Mouse (Mus musculus) ES-CJ7 (cell line): ENCODE data around the gene Lhfp.
"Not testable (repeated sequence)": the region's sequence is repeated elsewhere in the genome, so short reads cannot be mapped to it uniquely, and the experiment has no call there.

Experiments
- DNase-seq: peaks from one replicate; pipeline ENCODE4 v3.0.0; 2011; ENCODE audit warnings: low read depth, low spot score

The Lhfp gene

GRCm38 (mm10) chr3:53213346-53213745 lies 172.0 kb downstream of the Lhfp start:
- DNase-seq: no peak

GRCm38 (mm10) chr3:53213746-53214271 lies 172.5 kb downstream of the Lhfp start:
- DNase-seq: no peak

GRCm38 (mm10) chr3:53214386-53214785 lies 173.1 kb downstream of the Lhfp start:
- no peak for DNase-seq

GRCm38 (mm10) chr3:53217697-53218096 lies 176.4 kb downstream of the Lhfp start:
- DNase-seq: no peak

- DNase-seq: no peak
Observed at GRCm38 (mm10) chr3:53221531-53222272, 180.4 kb downstream of the Lhfp start.

GRCm38 (mm10) chr3:53224141-53224540 lies 182.8 kb downstream of the Lhfp start:
- no peak for DNase-seq

GRCm38 (mm10) chr3:53225774-53226173 lies 184.4 kb downstream of the Lhfp start:
- DNase-seq: no peak

GRCm38 (mm10) chr3:53226223-53226622 lies 184.9 kb downstream of the Lhfp start:
- DNase-seq: no peak

GRCm38 (mm10) chr3:53227866-53228265 lies 186.5 kb downstream of the Lhfp start:
- no peak for DNase-seq

GRCm38 (mm10) chr3:53230562-53230961 lies 189.2 kb downstream of the Lhfp start:
- peak; percentile 39 for DNase-seq

- DNase-seq: peak; percentile 10
Observed at GRCm38 (mm10) chr3:53231112-53231511, 189.8 kb downstream of the Lhfp start.

GRCm38 (mm10) chr3:53232411-53232810 lies 191.1 kb downstream of the Lhfp start:
- DNase-seq: not testable (repeated sequence)

- peak; percentile 55 for DNase-seq
Observed at GRCm38 (mm10) chr3:53234689-53235088, 193.4 kb downstream of the Lhfp start.

- DNase-seq: no peak
Observed at GRCm38 (mm10) chr3:53236471-53236870, 195.1 kb downstream of the Lhfp start.

GRCm38 (mm10) chr3:53240150-53240549 lies 198.8 kb downstream of the Lhfp start:
- DNase-seq: peak; percentile 49

GRCm38 (mm10) chr3:53245571-53246208 lies 204.4 kb downstream of the Lhfp start:
- DNase-seq: no peak

- DNase-seq: peak; percentile 21
Observed at GRCm38 (mm10) chr3:53247102-53247501, 205.8 kb downstream of the Lhfp start.

- no peak for DNase-seq
Observed at GRCm38 (mm10) chr3:53248158-53248874, 207.0 kb downstream of the Lhfp start.

- DNase-seq: no peak
Observed at GRCm38 (mm10) chr3:53252556-53252955, 211.2 kb downstream of the Lhfp start.

- DNase-seq: no peak
Observed at GRCm38 (mm10) chr3:53253223-53253832, 212.0 kb downstream of the Lhfp start.

- DNase-seq: no peak
Observed at GRCm38 (mm10) chr3:53258657-53259158, 217.4 kb downstream of the Lhfp start.

GRCm38 (mm10) chr3:53266116-53266515 lies 224.8 kb downstream of the Lhfp start:
- DNase-seq: no peak
